Mouse (Mus musculus) small intestine, adult 2 months (tissue): ENCODE results near the gene Pms1.

Source experiments
- CTCF ChIP-seq: fragments of 200-500 bp; IDR thresholded peaks from 2 replicates; pipeline ENCODE4 v1.5.1; 2012; ENCODE audit warnings: low read depth, mild to moderate bottlenecking, control low read depth, inconsistent platforms, low read length, moderate library complexity, mixed read lengths; ENCODE audit not compliant: insufficient replicate concordance, insufficient read length; ENCODE audit errors: extremely low read depth
- POLR2A ChIP-seq: fragments of 200-500 bp; IDR thresholded peaks from 2 replicates; pipeline ENCODE4 v1.6.1; 2012; ENCODE audit warnings: low read depth, mild to moderate bottlenecking, control low read depth, inconsistent platforms, low read length, moderate library complexity

DNA sequence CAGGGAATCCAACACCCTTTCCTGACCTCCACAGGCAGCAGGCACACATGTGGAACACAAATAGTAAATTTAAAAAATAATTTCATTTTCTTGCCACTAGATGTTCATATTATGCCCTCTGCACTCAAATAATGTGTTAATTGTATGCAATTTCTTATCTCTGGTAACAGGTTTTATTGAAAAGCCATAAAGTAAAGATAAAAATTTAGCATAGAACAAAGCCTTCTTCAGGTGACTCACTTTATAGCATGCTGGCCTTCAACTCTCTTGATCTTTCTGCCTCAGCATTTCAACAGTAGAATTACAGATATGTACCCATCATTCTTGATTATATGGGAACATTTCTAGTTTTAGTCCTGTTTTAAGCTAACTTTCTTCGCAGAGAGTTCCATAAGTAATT lies 27.5 kb upstream of the Pms1 start:
- no peak for TF ChIP-seq CTCF
- TF ChIP-seq POLR2A, result no peak
